8 mouse cellular contexts compared by ENCODE assay signal in the genomic region with DNA sequence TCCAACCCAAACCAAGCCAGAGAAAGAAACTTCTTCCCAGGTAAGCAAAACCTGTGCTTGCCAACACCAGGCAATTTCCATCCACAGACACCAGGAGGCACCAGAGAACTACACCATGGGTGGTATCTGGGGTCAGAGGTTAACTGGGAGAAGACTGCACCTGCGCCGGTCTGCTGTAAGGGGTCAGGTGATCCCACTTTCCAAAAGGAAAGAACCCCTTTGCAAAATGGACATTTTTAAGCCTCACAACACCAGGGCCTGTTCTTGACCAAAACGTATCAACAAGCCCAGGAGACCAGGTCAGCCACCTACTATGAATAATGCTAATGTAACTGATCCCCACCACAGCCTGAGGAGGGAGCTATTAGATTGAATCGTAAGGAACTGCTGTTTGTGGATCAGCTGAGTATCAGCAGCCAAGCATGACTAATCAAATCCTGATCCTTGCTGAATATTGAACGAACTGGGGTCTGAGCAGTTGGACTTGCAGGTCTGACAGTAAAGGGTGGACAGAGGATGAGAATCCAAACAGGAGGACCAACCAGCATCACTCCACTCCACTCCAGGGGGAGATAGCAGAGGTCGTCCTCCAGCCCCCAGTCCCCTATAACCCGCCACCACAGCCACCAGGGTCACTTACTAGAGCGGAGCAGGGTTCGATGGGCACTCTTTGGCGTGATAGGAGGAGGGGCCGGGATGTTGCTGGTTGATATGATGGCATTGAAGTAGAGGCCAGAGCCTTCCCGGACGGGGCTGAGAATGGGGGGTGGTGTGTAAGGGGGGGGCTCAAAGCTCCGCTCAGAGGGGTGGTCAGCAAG. TPM values are rescaled to one million over a fixed set of nuclear protein-coding genes. Genes with fewer than 3 reads are reported as not detected.
DNase-seq lines count a peak whose midpoint lies in the region; ATAC-seq and TF ChIP-seq lines count a peak whose summit lies in the region.

No protein-coding gene starts in this region.

- H3K4me2 ChIP-seq in intestine, embryonic 15.5 days (replicated peaks): no peak overlapping the region
- H3K4me2 ChIP-seq in midbrain, embryonic 14.5 days (ENCODE audit: low read length): no peak overlapping the region

- WGBS in intestine, embryonic 15.5 days: 77% methylated on average over 14 of the region's 14 CpGs
- 62% methylated on average over 14 of the region's 14 CpGs for WGBS in midbrain, embryonic 14.5 days

- H3K36me3 ChIP-seq in intestine, embryonic 15.5 days: peaks cover 27% of the 10 kb centered on the region
- peaks cover 27% of the 10 kb centered on the region for H3K36me3 ChIP-seq in midbrain, embryonic 14.5 days (ENCODE audit: control insufficient read depth, insufficient read depth, low read length)

- H3K4me3 ChIP-seq in layer of hippocampus, adult 2 months: no peak overlapping the region
- no peak overlapping the region for H3K4me3 ChIP-seq in intestine, embryonic 15.5 days (replicated peaks)
- no peak overlapping the region for H3K4me3 ChIP-seq in midbrain, embryonic 14.5 days (replicated peaks; ENCODE audit: low read depth, low read length)

- no peaks in the 10 kb centered on the region for H3K9me3 ChIP-seq in intestine, embryonic 15.5 days
- no peaks in the 10 kb centered on the region for H3K9me3 ChIP-seq in midbrain, embryonic 14.5 days (ENCODE audit: control insufficient read depth, low read length)

- DNase-seq in layer of hippocampus, adult 2 months (ENCODE audit: low spot score in 2 of 2): no peak
- DNase-seq in layer of hippocampus, adult 18-20 months (ENCODE audit: low spot score in 2 of 2): no peak
- peak; percentile 88 for DNase-seq in R1 (ENCODE audit: low read depth, low spot score)
- peak; percentile 72 for DNase-seq in midbrain, embryonic 14.5 days
- no peak for DNase-seq in layer of hippocampus, postnatal 36 days
- DNase-seq in adrenal gland, postnatal 25 days: no peak
- DNase-seq in urinary bladder, postnatal 14 days (ENCODE audit: low spot score): no peak

- no peaks in the 10 kb centered on the region for H3K27me3 ChIP-seq in intestine, embryonic 15.5 days (replicated peaks)
- H3K27me3 ChIP-seq in midbrain, embryonic 14.5 days (ENCODE audit: control insufficient read depth, insufficient read depth, low read length): no peaks in the 10 kb centered on the region

- peak; percentile 69 for TF ChIP-seq CTCF in layer of hippocampus, adult 2 months (conservative IDR thresholded peaks at IDR 0.05)

- no peak overlapping the region for H3K27ac ChIP-seq in layer of hippocampus, adult 2 months
- H3K27ac ChIP-seq in intestine, embryonic 15.5 days: no peak overlapping the region
- H3K27ac ChIP-seq in midbrain, embryonic 14.5 days (replicated peaks; ENCODE audit: low read depth, low read length): no peak overlapping the region

- ATAC-seq in intestine, embryonic 15.5 days: peak; percentile 30
- peak; percentile 40; the same call in 1 of the 2 replicates for ATAC-seq in midbrain, embryonic 14.5 days (ENCODE audit: low FRiP score, low TSS enrichment)

- peaks cover 5% of the 10 kb centered on the region; the same call in 1 of the 2 replicates for H3K4me1 ChIP-seq in intestine, embryonic 15.5 days (replicated peaks)
- H3K4me1 ChIP-seq in midbrain, embryonic 14.5 days (ENCODE audit: control insufficient read depth, insufficient read depth, low read length): no peaks in the 10 kb centered on the region

- H3K9ac ChIP-seq in intestine, embryonic 15.5 days: no peak overlapping the region
- H3K9ac ChIP-seq in midbrain, embryonic 14.5 days (replicated peaks; ENCODE audit: low read length): no peak overlapping the region

RNA-seq across cellular contexts. Expression of gene Pnma1, which starts 13.5 kb away (rescaled TPM):
- total RNA-seq in layer of hippocampus, adult 2 months (2021): 1 to 10 TPM; 2.8 to 3.8 TPM
- total RNA-seq in layer of hippocampus, adult 18-20 months (2021): 1 to 10 TPM; 2.9 to 3.0 TPM
- polyA plus RNA-seq in intestine, embryonic 15.5 days (2015; fragmentation: Nextera tagmentation; extraction: Ambion mirVana): 0.59 and 0.63 TPM in 2 replicates
- polyA plus RNA-seq in midbrain, embryonic 14.5 days (2014; fragmentation: Nextera tagmentation; extraction: Ambion mirVana): 5.4 and 6.2 TPM in 2 replicates
- total RNA-seq in layer of hippocampus, postnatal 36 days (2021): 1 to 10 TPM; 2.3 to 2.8 TPM
- 0.64 TPM in 1 of 2 replicates, not detected in the other for total RNA-seq in adrenal gland, postnatal 25 days (2021)

RNA-seq across cellular contexts. Expression of gene Dnal1, which starts 47.7 kb away (rescaled TPM):
- total RNA-seq in layer of hippocampus, adult 2 months (2021): 100 to 1,000 TPM in 1 of 2 experiments, 10 to 100 TPM in 1; 99.1 to 101 TPM
- total RNA-seq in layer of hippocampus, adult 18-20 months (2021): 10 to 100 TPM; 96.6 to 97.1 TPM
- 3.9 TPM in 2 replicates for polyA plus RNA-seq in intestine, embryonic 15.5 days (2015; fragmentation: Nextera tagmentation; extraction: Ambion mirVana)
- 7.0 and 7.8 TPM in 2 replicates for polyA plus RNA-seq in midbrain, embryonic 14.5 days (2014; fragmentation: Nextera tagmentation; extraction: Ambion mirVana)
- total RNA-seq in layer of hippocampus, postnatal 36 days (2021): 100 to 1,000 TPM; 104 to 112 TPM
- total RNA-seq in adrenal gland, postnatal 25 days (2021): 11.9 and 20.7 TPM in 2 replicates

RNA-seq across cellular contexts. Expression of gene Elmsan1, which starts 56.9 kb away (rescaled TPM):
- total RNA-seq in layer of hippocampus, adult 2 months (2021): 10 to 100 TPM; 24.6 to 27.2 TPM
- 10 to 100 TPM; 26.9 to 31.3 TPM for total RNA-seq in layer of hippocampus, adult 18-20 months (2021)
- polyA plus RNA-seq in intestine, embryonic 15.5 days (2015; fragmentation: Nextera tagmentation; extraction: Ambion mirVana): 7.2 and 7.7 TPM in 2 replicates
- 2.7 and 4.3 TPM in 2 replicates for polyA plus RNA-seq in midbrain, embryonic 14.5 days (2014; fragmentation: Nextera tagmentation; extraction: Ambion mirVana)
- 10 to 100 TPM; 21.0 to 24.1 TPM for total RNA-seq in layer of hippocampus, postnatal 36 days (2021)
- 22.3 and 32.8 TPM in 2 replicates for total RNA-seq in adrenal gland, postnatal 25 days (2021)

Comparison
In these comparisons a context has a peak if more than half of its experiments do, and no peak if none do; other contexts are left out.
1. DNase-seq: peak in R1 (single experiment) and midbrain, embryonic 14.5 days (single experiment); none in layer of hippocampus, adult 2 months (0 of 2), layer of hippocampus, adult 18-20 months (0 of 2), layer of hippocampus, postnatal 36 days (0 of 2), adrenal gland, postnatal 25 days (single experiment) and urinary bladder, postnatal 14 days (single experiment).